Mouse (Mus musculus) kidney, postnatal 0 days (tissue): ENCODE results near the gene Tmem265. TPM values are rescaled to one million over a fixed set of nuclear protein-coding genes. Genes with fewer than 3 reads are reported as not detected.

Source experiments
- ATAC-seq: fragments of 200-750 bp; cut with Nextera tagmentation; replicated peaks from 2 replicates; pipeline ENCODE4 v1.8.0; 2017; ENCODE audit warnings: low read depth, moderate number of reproducible peaks, moderate TSS enrichment, moderate library complexity; ENCODE audit not compliant: low FRiP score
- DNase-seq: peaks from one replicate; pipeline ENCODE4 v3.0.0-alpha.2; 2016; ENCODE audit warnings: low spot score
- H3K27ac ChIP-seq: fragments of 300-500 bp; sonication (generic); 2 replicates; pipeline ENCODE4 v1.5.1; 2014; ENCODE audit warnings: mild to moderate bottlenecking
- H3K27me3 ChIP-seq: fragments of 300-500 bp; sonication (generic); 2 replicates; pipeline ENCODE4 v1.6.1; 2014; ENCODE audit warnings: low read length, mixed read lengths; ENCODE audit not compliant: insufficient read depth
- H3K36me3 ChIP-seq: fragments of 300-500 bp; sonication (generic); 2 replicates; pipeline ENCODE4 v1.6.1; 2014; ENCODE audit warnings: low read length, mixed read lengths; ENCODE audit not compliant: insufficient read depth
- H3K4me1 ChIP-seq: fragments of 300-500 bp; sonication (generic); replicated peaks from 2 replicates; pipeline ENCODE4 v1.6.1; 2014; ENCODE audit warnings: antibody characterized with exemption, low read length, mixed read lengths; ENCODE audit not compliant: insufficient read depth
- H3K4me2 ChIP-seq: fragments of 300-500 bp; sonication (generic); 2 replicates; pipeline ENCODE4 v1.6.1; 2014; ENCODE audit warnings: mild to moderate bottlenecking, low read length, moderate library complexity, mixed read lengths
- H3K4me3 ChIP-seq: fragments of 300-500 bp; sonication (generic); replicated peaks from 2 replicates; pipeline ENCODE4 v1.5.1; 2014; ENCODE audit warnings: low read depth, low read length
- H3K9ac ChIP-seq: fragments of 300-500 bp; sonication (generic); 2 replicates; pipeline ENCODE4 v1.6.1; 2014; ENCODE audit warnings: low read depth, low read length
- H3K9me3 ChIP-seq: fragments of 300-500 bp; sonication (generic); replicated peaks from 2 replicates; pipeline ENCODE4 v1.6.1; 2016; ENCODE audit warnings: low read length, inconsistent platforms, mixed read lengths
- CTCF ChIP-seq: IDR thresholded peaks from 2 replicates; pipeline ENCODE4 v1.5.1; 2016; ENCODE audit warnings: antibody characterized with exemption, low read depth, mild to moderate bottlenecking, moderate library complexity
- WGBS: fragments of 180-500 bp; shearing (Covaris S2); extraction: QIAGEN DNeasy Blood & Tissue Kit; methylation state at CpG from one replicate; pipeline ENCODE4 v1.1.7; 2014; 5-methylcytosine and 5-hydroxymethylcytosine counted together
- polyA plus RNA-seq: library from polyadenylated mRNA; unstranded; fragments of >200 nt; fragmentation: Nextera tagmentation; extraction: Ambion mirVana; gene quantifications from 2 replicates; pipeline ENCODE4 v1.2.1, GENCODE M21; 2015

Gene Tmem265
- 4.9 and 6.8 TPM in 2 replicates for polyA plus RNA-seq

- peaks cover 54% of the 10 kb centered on the region for H3K36me3 ChIP-seq
- H3K9me3 ChIP-seq = no peaks in the 10 kb centered on the region
- 83% methylated on average over 5 of the region's 5 CpGs for WGBS
- no peak within 1 kb of the TSS for H3K4me2 ChIP-seq
- H3K27ac ChIP-seq = no peak within 1 kb of the TSS
- no peak for DNase-seq
- H3K27me3 ChIP-seq = no peaks in the 10 kb centered on the region
- no peak for ATAC-seq
- no peaks in the 10 kb centered on the region for H3K4me1 ChIP-seq
- no peak for TF ChIP-seq CTCF
- no peak within 1 kb of the TSS for H3K4me3 ChIP-seq
- H3K9ac ChIP-seq = no peak within 1 kb of the TSS
Measured at GRCm38 (mm10) chr7:127561340-127561858, at the start of gene Tmem265. TSS of gene Tmem265 (plus strand) at chr7:127561390.

- Histone ChIP-seq H3K9ac (peak within 1 kb of the TSS; percentile 96), H3K27ac (peak within 1 kb of the TSS; percentile 99), H3K4me2 (peak within 1 kb of the TSS; percentile 63), H3K27me3 (no peaks in the 10 kb centered on the region), H3K4me1 (0 out of 2 replicates have a peak, but pooled peaks cover 5% of the 10 kb centered on the region), H3K9me3 (no peaks in the 10 kb centered on the region), H3K36me3 (peaks cover 7% of the 10 kb centered on the region; the same call in 1 of the 2 replicates), H3K4me3 (peak within 1 kb of the TSS; percentile 83)
- WGBS = under 1% methylated on average over 37 of the region's 37 CpGs
- DNase-seq (peak; percentile 100), ATAC-seq (peak; percentile 96)
- no peak for TF ChIP-seq CTCF
Measured at GRCm38 (mm10) chr7:127511808-127512230, 49.4 kb upstream of the Tmem265 start, which contains the start of gene Srcap. TSS of gene Srcap (plus strand) at chr7:127511983.

- peak overlapping the region; percentile 96 for H3K9ac ChIP-seq
- DNase-seq = peak; percentile 95
- peak overlapping the region; percentile 83 for H3K4me3 ChIP-seq
- H3K9me3 ChIP-seq = no peaks in the 10 kb centered on the region
- WGBS = under 1% methylated on average over 75 of the region's 93 CpGs
- H3K4me2 ChIP-seq = peak overlapping the region; percentile 63
- peak overlapping the region; percentile 99 for H3K27ac ChIP-seq
- H3K4me1 ChIP-seq = 0 out of 2 replicates have a peak, but pooled peaks cover 5% of the 10 kb centered on the region
- no peak for TF ChIP-seq CTCF
- H3K27me3 ChIP-seq = no peaks in the 10 kb centered on the region
- peak; percentile 80 for ATAC-seq
- H3K36me3 ChIP-seq = peaks cover 11% of the 10 kb centered on the region; the same call in 1 of the 2 replicates
Measured at GRCm38 (mm10) chr7:127512231-127513015, 48.8 kb upstream of the Tmem265 start.

GRCm38 (mm10) chr7:127513016-127513390, 48.2 kb upstream of the Tmem265 start:
- Histone ChIP-seq H3K36me3 (peaks cover 16% of the 10 kb centered on the region; the same call in 1 of the 2 replicates), H3K27ac (peak overlapping the region; percentile 99), H3K9ac (peak overlapping the region; percentile 96; the same call in 1 of the 2 replicates), H3K4me1 (0 out of 2 replicates have a peak, but pooled peaks cover 5% of the 10 kb centered on the region), H3K4me3 (peak overlapping the region; percentile 83), H3K9me3 (no peaks in the 10 kb centered on the region), H3K27me3 (no peaks in the 10 kb centered on the region), H3K4me2 (peak overlapping the region; percentile 63)
- DNase-seq = no peak
- ATAC-seq = no peak
- 20% methylated on average over 8 of the region's 8 CpGs for WGBS
- 0 out of 2 replicates have a peak, but pooled peaks have one; percentile 4 for TF ChIP-seq CTCF

GRCm38 (mm10) chr7:127513781-127514180, 47.4 kb upstream of the Tmem265 start:
- no peaks in the 10 kb centered on the region for H3K9me3 ChIP-seq
- no peaks in the 10 kb centered on the region for H3K27me3 ChIP-seq
- peaks cover 23% of the 10 kb centered on the region; the same call in 1 of the 2 replicates for H3K36me3 ChIP-seq
- WGBS = 49% methylated on average over 3 of the region's 3 CpGs
- peak overlapping the region; percentile 63 for H3K4me2 ChIP-seq
- H3K9ac ChIP-seq = no peak overlapping the region
- TF ChIP-seq CTCF = no peak
- H3K4me3 ChIP-seq = peak overlapping the region; percentile 83
- peak overlapping the region; percentile 99; the same call in 1 of the 2 replicates for H3K27ac ChIP-seq
- no peak for DNase-seq
- ATAC-seq = no peak
- 0 out of 2 replicates have a peak, but pooled peaks cover 5% of the 10 kb centered on the region for H3K4me1 ChIP-seq

GRCm38 (mm10) chr7:127515846-127516245, 45.3 kb upstream of the Tmem265 start:
- Histone ChIP-seq H3K9me3 (no peaks in the 10 kb centered on the region), H3K9ac (no peak overlapping the region), H3K27me3 (no peaks in the 10 kb centered on the region), H3K4me3 (no peak overlapping the region), H3K4me2 (no peak overlapping the region), H3K4me1 (0 out of 2 replicates have a peak, but pooled peaks cover 5% of the 10 kb centered on the region), H3K36me3 (peaks cover 29% of the 10 kb centered on the region; the same call in 1 of the 2 replicates), H3K27ac (no peak overlapping the region)
- no peak for ATAC-seq
- TF ChIP-seq CTCF = no peak
- 93% methylated on average over 7 of the region's 7 CpGs for WGBS
- no peak for DNase-seq
